In the genomic region with DNA sequence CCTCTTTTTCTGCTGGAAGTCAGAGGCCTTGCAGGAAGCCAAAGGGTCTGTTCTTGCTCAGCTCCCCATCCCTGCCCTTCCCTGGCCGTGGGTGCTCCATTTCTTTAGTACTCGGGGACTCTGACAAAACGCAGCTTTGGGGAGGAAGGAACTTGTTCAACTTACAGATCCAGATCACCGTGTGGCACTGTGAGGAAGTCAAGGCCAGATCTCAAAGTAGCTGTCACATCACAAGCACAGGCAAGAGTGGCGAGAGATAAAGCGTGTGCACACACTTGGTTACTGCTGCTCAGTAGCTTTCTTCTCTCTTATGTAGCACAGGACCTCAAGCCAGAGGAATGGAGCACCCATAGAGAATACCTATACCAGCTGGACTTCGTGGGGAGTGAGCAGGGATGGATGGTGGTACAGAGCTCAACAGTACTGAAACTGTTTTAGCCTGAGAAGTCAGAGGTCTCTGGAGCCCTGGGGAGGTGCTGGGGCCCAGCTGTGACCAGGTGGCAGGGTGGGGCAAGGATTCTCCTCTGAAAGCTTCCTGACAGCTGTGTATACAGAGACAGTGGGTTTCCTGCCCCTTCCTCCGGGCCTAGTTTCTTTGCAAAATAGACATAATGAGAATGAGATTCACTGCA, we compare ENCODE assay signal across 17 mouse cellular contexts. TPM values are rescaled to one million over a fixed set of nuclear protein-coding genes. Genes with fewer than 3 reads are reported as not detected.
DNase-seq lines count a peak whose midpoint lies in the region; ATAC-seq and TF ChIP-seq lines count a peak whose summit lies in the region.
"Had no signal": no experiment of that assay in that cellular context is flagged by ENCODE, and none has a peak within 500 bp of the region (broad histone marks: within the 10 kb centered on the region; RNA-seq: fewer than 3 reads in every experiment).

No protein-coding gene starts in this region.

- no peaks in the 10 kb centered on the region for H3K9me3 ChIP-seq in heart, postnatal 0 days (replicated peaks; ENCODE audit: control insufficient read depth, low read length)
- H3K9me3 ChIP-seq in heart, embryonic 12.5 days (replicated peaks), result no peaks in the 10 kb centered on the region

- no peak for TF ChIP-seq CTCF in heart, postnatal 0 days (IDR thresholded peaks at IDR 0.05; ENCODE audit: low read depth)
- TF ChIP-seq CTCF in bone marrow, adult 2 months (IDR thresholded peaks at IDR 0.05; ENCODE audit: control insufficient read depth, insufficient read depth, low read length), result no peak

- H3K27ac ChIP-seq in heart, postnatal 0 days (ENCODE audit: low read depth), result peak overlapping the region; percentile 66; the same call in 1 of the 2 replicates
- no peak overlapping the region for H3K27ac ChIP-seq in heart, embryonic 12.5 days (ENCODE audit: poor library complexity, severe bottlenecking)
- peak overlapping the region; percentile 76 for H3K27ac ChIP-seq in bone marrow, adult 2 months (ENCODE audit: control insufficient read depth, insufficient read depth, low read depth, low read length, poor library complexity)

- 43% methylated on average over 8 of the region's 8 CpGs for WGBS in heart, postnatal 0 days
- 32% methylated on average over 8 of the region's 8 CpGs for WGBS in heart, embryonic 12.5 days
- 11% methylated on average over 8 of the region's 8 CpGs for WGBS in bone marrow, adult 2 months

- no peak for TF ChIP-seq POLR2A in bone marrow, adult 2 months (IDR thresholded peaks at IDR 0.05; ENCODE audit: borderline replicate concordance, control insufficient read depth, low read depth, low read length)

- H3K4me3 ChIP-seq in heart, postnatal 0 days (ENCODE audit: low read depth, low read length), result no peak overlapping the region
- no peak overlapping the region for H3K4me3 ChIP-seq in heart, embryonic 12.5 days
- peak overlapping the region; percentile 8 for H3K4me3 ChIP-seq in bone marrow, adult 2 months (replicated peaks; ENCODE audit: control insufficient read depth, low read depth, low read length)
- H3K4me3 ChIP-seq: erythroblast, embryonic 14.5 days had no signal

- no peak overlapping the region for H3K4me2 ChIP-seq in heart, postnatal 0 days (ENCODE audit: low read depth, low read length)
- H3K4me2 ChIP-seq in heart, embryonic 12.5 days, result no peak overlapping the region

- H3K36me3 ChIP-seq in heart, postnatal 0 days (replicated peaks; ENCODE audit: control insufficient read depth, insufficient read depth, low read length), result no peaks in the 10 kb centered on the region
- no peaks in the 10 kb centered on the region for H3K36me3 ChIP-seq in heart, embryonic 12.5 days

- H3K27me3 ChIP-seq in heart, postnatal 0 days (ENCODE audit: control insufficient read depth, insufficient read depth, low read length), result no peaks in the 10 kb centered on the region
- H3K27me3 ChIP-seq in heart, embryonic 12.5 days (replicated peaks), result no peaks in the 10 kb centered on the region

- no peak for TF ChIP-seq EP300 in heart, postnatal 0 days (IDR thresholded peaks at IDR 0.05; ENCODE audit: low read depth)

- no peak for ATAC-seq in heart, postnatal 0 days (ENCODE audit: insufficient read depth, low read depth)
- no peak for ATAC-seq in heart, embryonic 12.5 days (ENCODE audit: insufficient number of reproducible peaks, low FRiP score)
- peak; percentile 14; the same call in 1 of the 2 replicates for ATAC-seq in megakaryocyte progenitor cell, adult 5-6 weeks (replicated peaks; ENCODE audit: poor library complexity)
- ATAC-seq: forebrain, postnatal 0 days; hindbrain, embryonic 16.5 days had no signal

- H3K9ac ChIP-seq in heart, postnatal 0 days (replicated peaks; ENCODE audit: low read depth, low read length), result no peak overlapping the region
- no peak overlapping the region for H3K9ac ChIP-seq in heart, embryonic 12.5 days
- H3K9ac ChIP-seq: forebrain, postnatal 0 days had no signal

- no peak for DNase-seq in heart, postnatal 0 days (ENCODE audit: low spot score)
- DNase-seq in thymus, postnatal 4 days, result peak; percentile 82
- no peak for DNase-seq in layer of hippocampus, postnatal 10 days (ENCODE audit: low spot score in 2 of 2)
- DNase-seq in right cerebral cortex, postnatal 10 days (ENCODE audit: low spot score in 2 of 2), result no peak
- DNase-seq: adrenal gland, adult 2 months; cerebellum, adult 8-10 months; forebrain, postnatal 0 days; gastrocnemius, postnatal 25 days; heart, postnatal 10 days; kidney, adult 9 months; left cerebral cortex, postnatal 4 days; lung, adult 18-20 months had no signal

- H3K4me1 ChIP-seq in heart, postnatal 0 days (ENCODE audit: control insufficient read depth, insufficient read depth), result peaks cover 16% of the 10 kb centered on the region; the same call in 1 of the 2 replicates
- peaks cover 52% of the 10 kb centered on the region for H3K4me1 ChIP-seq in heart, embryonic 12.5 days (replicated peaks)
- peaks cover 3% of the 10 kb centered on the region; the same call in 1 of the 2 replicates for H3K4me1 ChIP-seq in bone marrow, adult 2 months (ENCODE audit: control insufficient read depth, insufficient read depth, low read length)

RNA-seq across cellular contexts. Expression of gene Rai1, which starts 5.1 kb away (rescaled TPM):
- 22.5 and 28.1 TPM in 2 replicates for total RNA-seq in heart, postnatal 0 days (2014; rRNA removed; ENCODE audit: low replicate concordance)
- 9.1 and 10.2 TPM in 2 replicates for polyA plus RNA-seq in heart, postnatal 0 days (2015; fragmentation: Nextera tagmentation; extraction: Ambion mirVana)
- 22.2 and 29.9 TPM in 2 replicates for polyA plus RNA-seq in heart, embryonic 12.5 days (2016; fragmentation: Nextera tagmentation; extraction: Ambion mirVana)
- polyA plus RNA-seq in bone marrow, adult 2 months (2011; ENCODE audit: insufficient read depth, insufficient read length, low replicate concordance, missing spikeins), result 21.7 and 26.8 TPM in 2 replicates
- 26.8 and 35.7 TPM in 2 replicates for total RNA-seq in megakaryocyte progenitor cell, adult 5-6 weeks (2015)
- total RNA-seq in megakaryocyte progenitor cell, adult 5-6 weeks (2017), result 10.8 and 11.7 TPM in 2 replicates
- total RNA-seq in layer of hippocampus, postnatal 10 days (2021), result 10 to 100 TPM; 70.7 to 83.2 TPM

RNA-seq across cellular contexts. Expression of gene Pemt, which starts 53.4 kb away (rescaled TPM):
- 11.9 and 14.8 TPM in 2 replicates for total RNA-seq in heart, postnatal 0 days (2014; rRNA removed; ENCODE audit: low replicate concordance)
- polyA plus RNA-seq in heart, postnatal 0 days (2015; fragmentation: Nextera tagmentation; extraction: Ambion mirVana), result 6.9 and 8.2 TPM in 2 replicates
- 11.7 and 12.6 TPM in 2 replicates for polyA plus RNA-seq in heart, embryonic 12.5 days (2016; fragmentation: Nextera tagmentation; extraction: Ambion mirVana)
- polyA plus RNA-seq in bone marrow, adult 2 months (2011; ENCODE audit: insufficient read depth, insufficient read length, low replicate concordance, missing spikeins), result 3.7 TPM in 1 of 2 replicates, not detected in the other
- 14.2 and 20.6 TPM in 2 replicates for total RNA-seq in megakaryocyte progenitor cell, adult 5-6 weeks (2015)
- total RNA-seq in megakaryocyte progenitor cell, adult 5-6 weeks (2017), result 4.3 and 7.7 TPM in 2 replicates
- total RNA-seq in layer of hippocampus, postnatal 10 days (2021), result 1 to 10 TPM; 6.5 to 7.1 TPM
